Mouse (Mus musculus): ENCODE measurements around the gene Otop3.

DNA sequence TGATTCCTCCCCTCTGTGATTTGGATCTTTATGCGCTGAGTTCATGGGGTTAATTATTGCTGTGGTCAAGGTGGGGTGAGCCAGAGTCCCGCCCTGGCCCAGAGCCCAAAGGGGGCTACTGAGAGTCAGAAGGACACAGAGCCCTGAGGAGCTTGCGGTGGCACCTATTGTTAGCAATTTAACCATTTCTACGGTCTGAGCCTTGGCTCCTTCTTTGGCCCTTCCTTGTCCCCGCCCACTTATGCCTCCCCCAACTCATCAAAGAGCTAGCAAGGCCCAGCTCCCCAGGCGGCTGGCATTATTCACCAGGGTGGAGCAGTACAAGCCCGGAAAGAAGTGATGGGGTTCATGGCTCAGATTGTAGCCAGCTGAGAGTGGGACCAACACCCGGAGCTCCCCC, 27.7 kb upstream of the Otop3 start, which contains the start of gene Otop2:
- TF ChIP-seq CTCF (IDR thresholded peaks at IDR 0.05; ENCODE audit: low read depth) (no peak), EP300 (IDR thresholded peaks at IDR 0.05; ENCODE audit: low read depth) (no peak)
